Mouse (Mus musculus) heart, postnatal 14 days (tissue): ENCODE data around the gene Il10rb. TPM values are rescaled to one million over a fixed set of nuclear protein-coding genes. Genes with fewer than 3 reads are reported as not detected.

Experiments used
- DNase-seq, 2 experiments: peaks; one replicate each; pipeline ENCODE4 v3.0.0; 2021 to 2022
- intact Hi-C: fragments of 180-260 bp; cut with DNase I; formaldehyde crosslinking; loops from one replicate; pipeline ENCODE4 v1.15.1; 2025
- total RNA-seq, 2 experiments: library from RNA; stranded (reverse); gene quantifications; 2 replicates each; pipeline ENCODE4 v1.2.3; 2021

Il10rb gene
- total RNA-seq, 2 experiments from 2014 or later: 86.4 to 94.7 TPM

GRCm38 (mm10) chr16:91445566-91445965, 39.6 kb downstream of the Il10rb start:
- intact Hi-C loops: loop anchor here (10.0 kb wide), 1 partner anchor 361 kb away; no protein-coding TSS in a partner anchor
- no peak for DNase-seq

GRCm38 (mm10) chr16:91446778-91447511, 41.0 kb downstream of the Il10rb start:
- DNase-seq: no peak
- intact Hi-C loops: loop anchor here (10.0 kb wide), 1 partner anchor 362 kb away; no protein-coding TSS in a partner anchor

GRCm38 (mm10) chr16:91447512-91447900, 41.5 kb downstream of the Il10rb start:
- intact Hi-C loops: loop anchor here (10.0 kb wide), 1 partner anchor 363 kb away; no protein-coding TSS in a partner anchor
- peak; percentile 23 to 46 for DNase-seq

GRCm38 (mm10) chr16:91448088-91448487, 42.1 kb downstream of the Il10rb start:
- intact Hi-C loops: loop anchor here (10.0 kb wide), 1 partner anchor 363 kb away; no protein-coding TSS in a partner anchor
- DNase-seq: no peak

GRCm38 (mm10) chr16:91448895-91449294, 42.9 kb downstream of the Il10rb start:
- intact Hi-C loops: loop anchor here (10.0 kb wide), 1 partner anchor 364 kb away; no protein-coding TSS in a partner anchor
- DNase-seq: no peak

- intact Hi-C loops: no loop called here
- no peak for DNase-seq
Measured at GRCm38 (mm10) chr16:91450137-91451064, 44.4 kb downstream of the Il10rb start.

- DNase-seq: no peak
- intact Hi-C loops: no loop called here
Measured at GRCm38 (mm10) chr16:91451949-91452348, 46.0 kb downstream of the Il10rb start.

- DNase-seq: peak in 1 of 2 experiments; percentile 50
- intact Hi-C loops: no loop called here
Measured at GRCm38 (mm10) chr16:91452363-91452896, 46.5 kb downstream of the Il10rb start.

GRCm38 (mm10) chr16:91455868-91456267, 49.9 kb downstream of the Il10rb start:
- intact Hi-C loops: no loop called here

GRCm38 (mm10) chr16:91458301-91458746, 52.4 kb downstream of the Il10rb start:
- DNase-seq: no peak
- intact Hi-C loops: no loop called here

More at GRCm38 (mm10) chr16:91455868-91456267, 49.9 kb downstream of the Il10rb start:
- no peak for DNase-seq

- peak; percentile 36 to 54 for DNase-seq
- intact Hi-C loops: no loop called here
Measured at GRCm38 (mm10) chr16:91458976-91459375, 53.0 kb downstream of the Il10rb start.

- DNase-seq: no peak
- intact Hi-C loops: no loop called here
Measured at GRCm38 (mm10) chr16:91459396-91459795, 53.4 kb downstream of the Il10rb start.

- intact Hi-C loops: no loop called here
Measured at GRCm38 (mm10) chr16:91459841-91460370, 53.9 kb downstream of the Il10rb start.

GRCm38 (mm10) chr16:91461066-91461638, 55.2 kb downstream of the Il10rb start:
- intact Hi-C loops: no loop called here
- peak in 1 of 2 experiments; percentile 38 for DNase-seq

More at GRCm38 (mm10) chr16:91459841-91460370, 53.9 kb downstream of the Il10rb start:
- DNase-seq: no peak

GRCm38 (mm10) chr16:91461773-91462181, 55.8 kb downstream of the Il10rb start:
- intact Hi-C loops: no loop called here
- no peak for DNase-seq

GRCm38 (mm10) chr16:91462644-91463043, 56.7 kb downstream of the Il10rb start:
- DNase-seq: peak; percentile 36 to 55
- intact Hi-C loops: no loop called here

- DNase-seq: no peak
- intact Hi-C loops: no loop called here
Measured at GRCm38 (mm10) chr16:91463400-91463799, 57.4 kb downstream of the Il10rb start.

- DNase-seq: no peak
- intact Hi-C loops: no loop called here
Measured at GRCm38 (mm10) chr16:91463836-91464400, 58.0 kb downstream of the Il10rb start.
